Mouse (Mus musculus) ES-Bruce4 (cell line): ENCODE data around the gene Il1rl1.

Experiments
- CTCF ChIP-seq: IDR thresholded peaks from one replicate; pipeline ENCODE4 v1.8.1; 2011; ENCODE audit warnings: low read depth, low read length
- EP300 ChIP-seq: IDR thresholded peaks from 2 replicates; pipeline ENCODE4 v1.6.1; 2011; ENCODE audit warnings: low read depth, low read length; ENCODE audit not compliant: insufficient read depth
- POLR2A ChIP-seq: IDR thresholded peaks from one replicate; pipeline ENCODE4 v1.8.1; 2011; ENCODE audit warnings: low read length; ENCODE audit not compliant: insufficient read depth

GRCm38 (mm10) chr1:40382841-40383240 is 46.5 kb upstream of the Il1rl1 start:
- TF ChIP-seq CTCF = no peak
- no peak for TF ChIP-seq POLR2A
- TF ChIP-seq EP300 = no peak
